Mouse (Mus musculus): ENCODE results near the gene Inhbc. TPM values are rescaled to one million over a fixed set of nuclear protein-coding genes. Genes with fewer than 3 reads are reported as not detected.

Inhbc gene
- polyA plus RNA-seq, 1 experiment from 2014 or later = not detected

DNA sequence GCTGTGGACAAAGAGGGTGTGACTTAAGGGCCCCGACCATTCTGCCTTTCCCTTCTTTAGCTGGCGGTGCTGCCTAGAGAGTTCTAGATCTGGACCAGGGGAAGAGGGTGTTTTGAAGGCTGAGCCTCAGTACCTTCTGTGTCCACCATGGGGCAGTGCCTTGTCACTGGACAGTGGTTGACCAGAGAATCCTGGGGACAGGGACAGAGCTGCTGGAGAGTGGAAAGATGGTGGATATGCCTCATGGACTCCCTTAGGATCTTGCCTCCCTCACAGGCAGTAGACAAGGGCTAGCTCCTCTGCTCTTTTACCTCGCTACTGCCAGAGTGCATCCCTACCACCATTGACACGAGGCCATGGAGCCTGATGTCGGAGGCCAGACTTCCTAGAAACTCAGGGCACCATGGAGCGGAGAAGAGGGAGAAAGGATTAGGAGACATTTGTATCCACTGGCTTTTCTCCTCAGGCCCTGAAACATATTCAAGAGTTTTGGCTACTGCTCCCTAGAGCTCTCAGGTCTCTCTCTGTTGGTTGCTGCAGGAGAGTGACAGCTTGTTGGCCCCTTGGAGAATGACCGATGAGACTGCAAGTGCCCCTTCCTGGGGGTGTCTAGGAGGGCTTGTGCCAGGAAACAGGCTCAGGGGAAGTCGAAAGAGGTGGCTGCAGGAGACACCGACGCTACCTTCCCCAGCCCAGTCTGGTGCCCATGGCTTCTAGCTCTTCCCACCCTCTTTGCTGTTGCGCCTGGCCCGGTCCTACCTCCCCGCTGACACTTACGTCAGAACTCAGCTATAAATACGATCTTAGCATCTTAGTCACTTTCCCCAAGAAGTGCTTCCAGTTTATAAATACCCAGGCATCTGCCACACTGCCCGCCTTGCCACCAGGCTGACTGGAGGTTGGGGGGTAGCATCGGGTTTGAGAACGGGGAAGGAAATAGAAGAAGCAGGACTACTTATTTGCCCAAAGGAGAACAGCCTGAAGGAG, 16.0 kb downstream of the Inhbc start, which contains the start of gene Inhbe:
Gene Inhbe (minus strand): TSS at position 503 of the 987 bp plus-strand sequence.
- WGBS = 81% methylated on average over 18 of the region's 18 CpGs
- no peak within 1 kb of the TSS for H3K9ac ChIP-seq (ENCODE audit: low read length)

DNA sequence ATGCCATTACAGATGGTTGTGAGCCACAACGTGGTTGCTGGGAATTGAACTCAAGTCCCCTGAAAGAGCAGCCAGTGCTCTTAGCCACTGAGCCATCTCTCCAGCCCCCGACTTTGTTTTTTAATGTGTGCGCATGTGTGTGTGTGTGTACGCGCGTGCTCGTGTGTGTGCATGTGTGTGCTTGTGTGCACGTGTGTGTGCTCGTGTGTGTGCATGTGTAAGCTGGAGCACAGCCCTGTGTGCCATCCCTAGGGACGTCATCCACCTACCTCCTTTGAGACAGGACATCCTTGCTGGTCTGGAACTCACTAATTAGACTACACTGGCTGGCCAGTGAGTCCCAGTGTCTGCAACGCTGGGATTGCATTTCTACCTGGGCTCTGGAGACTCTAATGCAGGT, 17.5 kb downstream of the Inhbc start:
- Histone ChIP-seq H3K4me3 (ENCODE audit: low read depth, low read length) (no peak overlapping the region), H3K9me3 (ENCODE audit: control insufficient read depth, low read length) (no peaks in the 10 kb centered on the region), H3K4me1 (replicated peaks; ENCODE audit: control insufficient read depth, insufficient read depth) (no peaks in the 10 kb centered on the region), H3K27me3 (ENCODE audit: control insufficient read depth, insufficient read depth, low read length) (no peaks in the 10 kb centered on the region), H3K36me3 (ENCODE audit: control insufficient read depth, insufficient read depth, low read length) (no peaks in the 10 kb centered on the region), H3K9ac (ENCODE audit: low read length) (no peak overlapping the region), H3K4me2 (replicated peaks; ENCODE audit: low read depth) (no peak overlapping the region), H3K27ac (replicated peaks) (no peak overlapping the region)
- DNase-seq (ENCODE audit: low spot score) (no peak), ATAC-seq (ENCODE audit: low FRiP score, low TSS enrichment) (no peak)
- WGBS = 86% methylated on average over 11 of the region's 11 CpGs
- TF ChIP-seq CTCF (IDR thresholded peaks at IDR 0.05; ENCODE audit: low read depth) (no peak), EP300 (optimal IDR thresholded peaks at IDR 0.05) (no peak)

More for the DNA sequence above, 16.0 kb downstream of the Inhbc start, which contains the start of gene Inhbe:
- H3K9me3 ChIP-seq (ENCODE audit: control insufficient read depth, low read length) = no peaks in the 10 kb centered on the region
- ATAC-seq (ENCODE audit: low FRiP score, low TSS enrichment) (peak; percentile 40; the same call in 1 of the 2 replicates), DNase-seq (ENCODE audit: low spot score) (peak; percentile 48)
- H3K27ac ChIP-seq (replicated peaks) = no peak within 1 kb of the TSS
- no peak within 1 kb of the TSS for H3K4me3 ChIP-seq (ENCODE audit: low read depth, low read length)
- no peaks in the 10 kb centered on the region for H3K27me3 ChIP-seq (ENCODE audit: control insufficient read depth, insufficient read depth, low read length)
- TF ChIP-seq EP300 (optimal IDR thresholded peaks at IDR 0.05) (no peak), CTCF (IDR thresholded peaks at IDR 0.05; ENCODE audit: low read depth) (peak; percentile 72)
- H3K36me3 ChIP-seq (ENCODE audit: control insufficient read depth, insufficient read depth, low read length) = no peaks in the 10 kb centered on the region
- no peak within 1 kb of the TSS for H3K4me2 ChIP-seq (replicated peaks; ENCODE audit: low read depth)
- no peaks in the 10 kb centered on the region for H3K4me1 ChIP-seq (replicated peaks; ENCODE audit: control insufficient read depth, insufficient read depth)

DNA sequence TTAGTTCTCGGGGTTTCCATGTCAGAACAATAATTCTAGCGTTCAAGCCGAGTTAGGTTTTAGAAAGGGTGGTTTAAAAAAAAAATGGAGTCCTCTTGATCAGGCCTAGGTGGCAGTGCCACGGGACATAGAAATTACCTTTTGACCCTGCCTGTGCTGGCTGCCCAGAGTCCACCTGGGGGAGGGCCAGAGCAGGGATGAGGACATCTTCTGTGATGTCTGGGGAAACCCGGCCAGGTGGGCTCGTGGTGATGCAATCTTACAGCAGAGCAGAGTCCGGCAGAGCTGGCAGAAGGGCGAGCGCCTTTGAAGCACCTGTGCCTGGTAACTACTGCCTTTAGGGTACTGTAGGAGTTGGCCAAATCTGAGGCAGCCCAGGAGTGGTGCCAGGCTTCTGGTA, 18.0 kb downstream of the Inhbc start:
- H3K27ac ChIP-seq (replicated peaks) = no peak overlapping the region
- H3K9ac ChIP-seq (ENCODE audit: low read length) = no peak overlapping the region
- no peaks in the 10 kb centered on the region for H3K36me3 ChIP-seq (ENCODE audit: control insufficient read depth, insufficient read depth, low read length)
- H3K9me3 ChIP-seq (ENCODE audit: control insufficient read depth, low read length) = no peaks in the 10 kb centered on the region
- H3K4me2 ChIP-seq (replicated peaks; ENCODE audit: low read depth) = no peak overlapping the region
- no peak overlapping the region for H3K4me3 ChIP-seq (ENCODE audit: low read depth, low read length)
- no peaks in the 10 kb centered on the region for H3K4me1 ChIP-seq (replicated peaks; ENCODE audit: control insufficient read depth, insufficient read depth)
- DNase-seq (ENCODE audit: low spot score) = no peak
- ATAC-seq (ENCODE audit: low FRiP score, low TSS enrichment) = no peak
- no peaks in the 10 kb centered on the region for H3K27me3 ChIP-seq (ENCODE audit: control insufficient read depth, insufficient read depth, low read length)
- 80% methylated on average over 9 of the region's 9 CpGs for WGBS
- TF ChIP-seq EP300 (optimal IDR thresholded peaks at IDR 0.05) (no peak), CTCF (IDR thresholded peaks at IDR 0.05; ENCODE audit: low read depth) (no peak)

DNA sequence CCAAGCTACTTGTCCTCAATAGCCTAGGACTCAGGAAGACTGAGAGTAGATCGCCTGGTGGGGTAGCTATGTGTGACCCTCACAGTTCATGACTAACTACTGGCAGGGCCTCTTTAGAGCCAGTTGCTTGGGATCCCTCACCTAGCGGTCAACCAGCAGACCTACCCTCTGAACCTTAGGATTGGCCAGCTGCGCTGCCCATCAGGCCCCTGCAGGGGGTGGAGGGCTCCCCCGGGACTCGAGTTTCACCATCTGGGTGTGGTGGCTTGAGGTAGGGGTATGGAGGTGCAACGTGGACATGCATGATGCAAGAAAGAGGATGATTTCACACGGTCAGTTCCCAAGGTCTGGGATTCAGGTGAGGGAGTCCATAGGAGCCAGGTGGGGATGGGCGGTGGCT, 18.5 kb downstream of the Inhbc start:
- Histone ChIP-seq H3K27me3 (ENCODE audit: control insufficient read depth, insufficient read depth, low read length) (no peaks in the 10 kb centered on the region), H3K4me1 (replicated peaks; ENCODE audit: control insufficient read depth, insufficient read depth) (no peaks in the 10 kb centered on the region), H3K9me3 (ENCODE audit: control insufficient read depth, low read length) (no peaks in the 10 kb centered on the region), H3K4me3 (ENCODE audit: low read depth, low read length) (no peak overlapping the region), H3K27ac (replicated peaks) (no peak overlapping the region), H3K9ac (ENCODE audit: low read length) (no peak overlapping the region), H3K4me2 (replicated peaks; ENCODE audit: low read depth) (no peak overlapping the region), H3K36me3 (ENCODE audit: control insufficient read depth, insufficient read depth, low read length) (no peaks in the 10 kb centered on the region)
- no peak for DNase-seq (ENCODE audit: low spot score)
- ATAC-seq (ENCODE audit: low FRiP score, low TSS enrichment) = no peak
- TF ChIP-seq EP300 (optimal IDR thresholded peaks at IDR 0.05) = no peak
- no peak for TF ChIP-seq CTCF (IDR thresholded peaks at IDR 0.05; ENCODE audit: low read depth)
- WGBS = 63% methylated on average over 8 of the region's 8 CpGs

DNA sequence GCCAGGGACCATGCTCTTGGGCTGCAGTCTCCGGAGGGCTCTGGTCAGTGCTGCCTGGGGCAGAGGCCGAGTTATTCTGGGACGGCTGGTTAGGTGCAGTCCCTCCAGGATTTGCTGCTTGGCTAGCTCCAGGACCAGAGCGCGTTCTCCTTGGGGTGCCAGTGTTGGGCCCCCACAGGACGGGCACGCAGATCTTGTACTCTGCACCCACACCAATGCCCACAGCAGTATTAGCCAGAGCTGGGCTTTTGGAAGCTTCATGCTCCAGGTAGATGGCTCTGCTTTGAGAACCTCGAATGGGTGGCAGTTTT, 19.0 kb downstream of the Inhbc start:
- no peak for TF ChIP-seq EP300 (optimal IDR thresholded peaks at IDR 0.05)
- TF ChIP-seq CTCF (IDR thresholded peaks at IDR 0.05; ENCODE audit: low read depth) = no peak
- no peak overlapping the region for H3K4me2 ChIP-seq (replicated peaks; ENCODE audit: low read depth)

More for the DNA sequence above, 19.0 kb downstream of the Inhbc start:
- DNase-seq (ENCODE audit: low spot score) (no peak), ATAC-seq (ENCODE audit: low FRiP score, low TSS enrichment) (no peak)
- 88% methylated on average over 8 of the region's 8 CpGs for WGBS
- Histone ChIP-seq H3K27me3 (ENCODE audit: control insufficient read depth, insufficient read depth, low read length) (no peaks in the 10 kb centered on the region), H3K9ac (ENCODE audit: low read length) (no peak overlapping the region), H3K4me3 (ENCODE audit: low read depth, low read length) (no peak overlapping the region), H3K27ac (replicated peaks) (no peak overlapping the region), H3K4me1 (replicated peaks; ENCODE audit: control insufficient read depth, insufficient read depth) (no peaks in the 10 kb centered on the region), H3K9me3 (ENCODE audit: control insufficient read depth, low read length) (no peaks in the 10 kb centered on the region), H3K36me3 (ENCODE audit: control insufficient read depth, insufficient read depth, low read length) (no peaks in the 10 kb centered on the region)
